Mouse (Mus musculus) bone marrow, adult 2 months (tissue): ENCODE results near the gene Atl2. TPM values are rescaled to one million over a fixed set of nuclear protein-coding genes. Genes with fewer than 3 reads are reported as not detected.

Source experiments
- H3K27ac ChIP-seq: fragments of 200-500 bp; 2 replicates; pipeline ENCODE4 v1.5.1; 2012; ENCODE audit warnings: low read depth, mild to moderate bottlenecking, control low read depth, inconsistent platforms, low read length; ENCODE audit not compliant: control insufficient read depth, poor library complexity, insufficient read depth
- H3K4me1 ChIP-seq: fragments of 200-500 bp; 2 replicates; pipeline ENCODE4 v1.6.1; 2011; ENCODE audit warnings: low read length; ENCODE audit not compliant: control insufficient read depth, insufficient read depth
- H3K4me3 ChIP-seq: fragments of 200-500 bp; replicated peaks from 2 replicates; pipeline ENCODE3; 2011; ENCODE audit warnings: mild to moderate bottlenecking, low read depth, low read length, control low read depth; ENCODE audit not compliant: control insufficient read depth
- CTCF ChIP-seq: fragments of 200-500 bp; IDR thresholded peaks from 2 replicates; pipeline ENCODE4 v1.5.1; 2011; ENCODE audit warnings: low read length, control low read depth; ENCODE audit not compliant: control insufficient read depth, insufficient read depth
- POLR2A ChIP-seq: fragments of 200-500 bp; IDR thresholded peaks from 2 replicates; pipeline ENCODE4 v1.6.1; 2011; ENCODE audit warnings: low read depth, mild to moderate bottlenecking, control low read depth, low read length, borderline replicate concordance; ENCODE audit not compliant: control insufficient read depth
- WGBS: fragments of 180-500 bp; shearing (Covaris S2); methylation state at CpG from one replicate; pipeline ENCODE4 v1.1.7; 2018; 5-methylcytosine and 5-hydroxymethylcytosine counted together
- polyA plus RNA-seq: library from polyadenylated mRNA; stranded (reverse); fragments of >200 nt; gene quantifications from 2 replicates; pipeline ENCODE4 v1.2.4, GENCODE M21; 2011; ENCODE audit warnings: low replicate concordance; ENCODE audit not compliant: missing spikeins, insufficient read depth, insufficient read length

Atl2 gene
- polyA plus RNA-seq, 1 experiment = 26.7 TPM

GRCm38 (mm10) chr17:79891944-79892343, 4.0 kb downstream of the Atl2 start:
- Histone ChIP-seq H3K4me1 (no peaks in the 10 kb centered on the region; the same call in 1 of the 2 replicates), H3K27ac (no peak overlapping the region), H3K4me3 (no peak overlapping the region)
- WGBS = 62% methylated on average over 7 of the region's 7 CpGs
- no peak for TF ChIP-seq POLR2A
- no peak for TF ChIP-seq CTCF

DNA sequence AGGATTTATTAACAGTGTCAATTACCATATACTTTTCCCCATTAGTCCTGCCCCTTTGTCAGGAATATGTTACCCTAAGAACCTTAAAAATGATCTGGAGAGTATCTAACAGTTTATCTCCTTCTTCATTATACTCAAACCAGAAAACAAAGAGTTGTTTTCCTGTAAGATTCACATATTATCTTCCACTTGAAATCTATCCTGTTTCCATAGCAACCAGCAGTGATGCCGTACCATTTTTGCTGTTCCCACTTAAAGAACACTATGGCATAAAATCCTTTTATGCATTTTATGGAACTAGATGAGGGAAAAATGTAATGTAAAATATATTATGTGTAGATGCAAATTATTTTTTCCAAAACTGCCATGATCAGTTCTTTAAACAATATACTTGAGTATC, 8.0 kb downstream of the Atl2 start:
- H3K4me3 ChIP-seq = no peak overlapping the region
- H3K4me1 ChIP-seq = no peaks in the 10 kb centered on the region; the same call in 1 of the 2 replicates
- H3K27ac ChIP-seq = no peak overlapping the region
- WGBS = 84% methylated on average over 1 of the region's 1 CpGs
- TF ChIP-seq POLR2A (no peak), CTCF (no peak)

- 66% methylated on average over 4 of the region's 4 CpGs for WGBS
- TF ChIP-seq POLR2A (no peak), CTCF (no peak)
- Histone ChIP-seq H3K27ac (no peak overlapping the region), H3K4me3 (no peak overlapping the region), H3K4me1 (peaks cover 2% of the 10 kb centered on the region; the same call in 1 of the 2 replicates)
Observed at GRCm38 (mm10) chr17:79883198-79883597, 12.7 kb downstream of the Atl2 start.

DNA sequence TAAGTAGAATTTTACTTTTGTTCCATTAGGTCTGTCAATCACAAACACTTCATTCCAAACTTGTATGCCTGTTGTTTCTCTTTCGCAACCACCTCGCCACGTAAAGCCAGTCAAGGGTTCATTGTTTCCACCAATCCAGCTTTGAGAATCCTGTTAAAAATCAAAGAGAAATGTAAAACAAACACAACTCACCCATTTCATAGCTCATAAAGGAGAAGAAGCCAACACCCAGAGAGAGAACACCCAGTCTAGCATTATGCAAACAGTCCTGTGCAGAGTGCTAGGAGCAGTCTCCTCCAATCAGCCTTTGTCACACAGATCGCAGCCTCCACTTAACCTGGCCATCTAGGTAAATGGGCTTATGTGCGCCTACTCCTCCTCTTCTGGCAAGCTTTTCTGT, 30.9 kb downstream of the Atl2 start:
- WGBS = 86% methylated on average over 5 of the region's 5 CpGs
- no peak overlapping the region for H3K4me3 ChIP-seq
- no peak for TF ChIP-seq CTCF
- no peak for TF ChIP-seq POLR2A
- H3K27ac ChIP-seq = no peak overlapping the region
- H3K4me1 ChIP-seq = no peaks in the 10 kb centered on the region

DNA sequence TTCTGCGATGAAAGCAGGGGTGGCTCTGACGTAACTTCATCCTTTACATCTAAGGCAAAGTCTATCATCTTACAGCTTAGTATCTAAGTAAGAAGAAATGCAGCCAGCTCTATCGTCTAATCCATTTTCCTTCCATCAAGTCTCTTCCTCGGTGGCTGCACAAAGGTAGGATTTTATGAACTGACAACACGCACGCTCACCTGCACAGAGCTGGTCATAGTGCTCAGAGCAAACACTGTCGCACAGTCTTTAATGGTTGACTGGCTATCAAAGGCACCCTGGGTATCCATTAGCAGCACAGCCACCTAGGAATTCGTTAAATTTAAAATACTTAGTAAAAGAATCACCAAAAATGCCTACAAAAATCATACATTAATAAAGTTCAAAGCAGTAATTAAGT, 31.4 kb downstream of the Atl2 start:
- no peak overlapping the region for H3K27ac ChIP-seq
- H3K4me3 ChIP-seq = no peak overlapping the region
- WGBS = 95% methylated on average over 8 of the region's 8 CpGs
- TF ChIP-seq CTCF (no peak), POLR2A (no peak)
- H3K4me1 ChIP-seq = no peaks in the 10 kb centered on the region

DNA sequence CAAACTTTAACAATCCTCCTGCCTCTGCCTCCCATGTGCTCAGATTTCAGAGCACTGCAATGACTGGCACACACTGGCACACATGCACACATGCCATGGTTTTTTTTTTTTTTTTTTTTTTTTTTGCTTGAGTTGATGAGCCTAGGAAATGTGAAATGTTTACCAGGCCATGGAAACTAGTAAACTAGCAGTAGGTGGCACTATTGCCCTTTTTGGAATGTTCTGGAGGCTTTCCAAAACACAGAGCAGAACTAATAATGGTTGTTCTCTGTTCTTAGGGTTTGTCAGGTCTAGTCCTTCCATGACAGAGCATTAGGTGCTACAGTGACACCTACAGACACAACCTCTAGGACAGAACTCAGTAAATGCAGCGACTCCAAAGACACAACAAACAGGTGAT, 33.9 kb downstream of the Atl2 start:
- Histone ChIP-seq H3K27ac (no peak overlapping the region), H3K4me1 (no peaks in the 10 kb centered on the region), H3K4me3 (no peak overlapping the region)
- 78% methylated on average over 1 of the region's 1 CpGs for WGBS
- TF ChIP-seq CTCF (no peak), POLR2A (no peak)

DNA sequence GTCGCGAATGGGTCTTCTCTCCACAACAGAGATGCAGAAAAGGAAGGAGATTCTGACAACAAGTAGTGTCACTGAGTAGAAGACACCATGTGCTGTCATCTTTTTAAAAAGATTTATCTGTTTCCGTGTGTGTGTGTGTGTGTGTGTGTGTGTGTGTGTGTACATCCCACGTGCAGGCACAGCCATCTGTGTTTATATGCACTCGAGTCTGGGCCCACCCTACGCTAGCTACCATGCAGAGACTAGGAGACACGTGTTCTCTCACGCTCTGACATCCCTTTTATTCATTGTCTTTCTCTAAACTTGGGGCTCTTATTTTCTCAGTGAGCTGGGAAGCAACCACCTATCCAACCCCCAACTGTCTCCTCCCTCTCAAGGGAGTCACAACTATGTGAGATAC, 40.4 kb downstream of the Atl2 start:
- TF ChIP-seq CTCF = no peak
- TF ChIP-seq POLR2A = no peak
- Histone ChIP-seq H3K4me1 (no peaks in the 10 kb centered on the region), H3K27ac (no peak overlapping the region), H3K4me3 (no peak overlapping the region)
- 87% methylated on average over 8 of the region's 8 CpGs for WGBS

DNA sequence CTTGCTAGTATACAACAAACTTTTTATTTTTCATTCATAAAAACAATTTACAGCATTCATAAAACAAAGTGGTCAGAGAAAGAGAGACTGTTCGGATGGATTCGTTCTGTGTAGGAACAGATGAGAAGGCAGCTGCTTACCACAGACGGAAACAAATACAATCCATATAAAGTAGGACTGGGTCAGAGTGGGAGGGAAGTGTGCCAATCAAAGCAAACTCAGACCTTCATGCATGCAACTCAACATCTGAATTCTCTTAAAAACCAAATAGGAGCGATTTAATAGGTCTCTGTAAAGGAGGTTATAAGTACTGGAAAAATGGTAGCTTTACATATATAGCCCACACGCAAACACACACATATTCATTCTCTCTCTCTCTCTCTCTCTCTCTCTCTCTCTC, 47.5 kb downstream of the Atl2 start:
- Histone ChIP-seq H3K27ac (no peak overlapping the region), H3K4me1 (no peaks in the 10 kb centered on the region), H3K4me3 (no peak overlapping the region)
- WGBS = 96% methylated on average over 5 of the region's 5 CpGs
- TF ChIP-seq POLR2A = no peak
- no peak for TF ChIP-seq CTCF

DNA sequence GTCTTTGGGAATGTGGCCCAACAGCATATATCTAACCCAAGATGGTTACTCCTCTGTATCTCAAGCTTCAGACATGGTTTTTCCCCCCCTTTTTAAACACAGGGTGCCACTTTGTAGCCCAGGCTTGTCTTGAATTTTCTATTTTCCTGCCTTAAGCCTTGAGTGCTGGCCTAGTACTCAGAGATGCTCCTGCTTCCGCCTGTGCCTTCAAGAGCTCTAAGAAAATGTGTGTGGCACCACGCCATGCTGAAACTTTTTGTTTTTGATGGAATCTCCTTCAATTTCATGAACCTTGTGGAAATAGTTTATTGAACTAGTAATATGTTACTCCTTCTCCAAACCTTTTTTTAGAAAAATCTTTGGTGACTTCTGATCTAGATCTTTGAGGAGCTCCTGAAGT, 49.7 kb downstream of the Atl2 start:
- TF ChIP-seq POLR2A = no peak
- no peak for TF ChIP-seq CTCF
- Histone ChIP-seq H3K4me3 (no peak overlapping the region), H3K27ac (no peak overlapping the region), H3K4me1 (no peaks in the 10 kb centered on the region)
- WGBS = 86% methylated on average over 2 of the region's 2 CpGs
